Mouse (Mus musculus) liver, embryonic 15.5 days (tissue): ENCODE data around the gene Akr1b10. TPM values are rescaled to one million over a fixed set of nuclear protein-coding genes. Genes with fewer than 3 reads are reported as not detected.

ENCODE experiments used
- ATAC-seq: fragments of 200-750 bp; cut with Nextera tagmentation; 2 replicates; pipeline ENCODE4 v1.8.0; 2017; ENCODE audit warnings: moderate number of reproducible peaks, mild to moderate bottlenecking, moderate library complexity; ENCODE audit not compliant: insufficient read depth
- H3K27ac ChIP-seq: fragments of 300-500 bp; sonication (generic); replicated peaks from 2 replicates; pipeline ENCODE4 v1.5.1; 2015; ENCODE audit warnings: mild to moderate bottlenecking, inconsistent platforms
- H3K27me3 ChIP-seq: fragments of 300-500 bp; sonication (generic); 2 replicates; pipeline ENCODE4 v1.6.1; 2015; ENCODE audit warnings: mild to moderate bottlenecking, inconsistent platforms
- H3K36me3 ChIP-seq: fragments of 300-500 bp; sonication (generic); replicated peaks from 2 replicates; pipeline ENCODE4 v1.6.1; 2015; ENCODE audit warnings: moderate library complexity, mild to moderate bottlenecking, inconsistent platforms
- H3K4me1 ChIP-seq: fragments of 300-500 bp; sonication (generic); replicated peaks from 2 replicates; pipeline ENCODE4 v1.6.1; 2015; ENCODE audit warnings: inconsistent platforms
- H3K4me2 ChIP-seq: fragments of 300-500 bp; sonication (generic); 2 replicates; pipeline ENCODE4 v1.6.1; 2015; ENCODE audit warnings: moderate library complexity, mild to moderate bottlenecking, inconsistent platforms
- H3K4me3 ChIP-seq: fragments of 300-500 bp; sonication (generic); replicated peaks from 2 replicates; pipeline ENCODE4 v1.5.1; 2015; ENCODE audit warnings: mild to moderate bottlenecking, inconsistent platforms
- H3K9ac ChIP-seq: fragments of 300-500 bp; sonication (generic); 2 replicates; pipeline ENCODE4 v1.6.1; 2015; ENCODE audit warnings: moderate library complexity, mild to moderate bottlenecking, inconsistent platforms
- H3K9me3 ChIP-seq: fragments of 300-500 bp; sonication (generic); replicated peaks from 2 replicates; pipeline ENCODE4 v1.6.1; 2016; ENCODE audit warnings: inconsistent platforms
- WGBS: fragments of 180-500 bp; shearing (Covaris S2); methylation state at CpG from one replicate; pipeline ENCODE4 v1.1.7; 2015; ENCODE audit warnings: mixed read lengths; ENCODE audit not compliant: insufficient replicate concordance; 5-methylcytosine and 5-hydroxymethylcytosine counted together
- polyA plus RNA-seq: library from polyadenylated mRNA; unstranded; fragments of >200 nt; fragmentation: Nextera tagmentation; extraction: Ambion mirVana; gene quantifications from 2 replicates; pipeline ENCODE4 v1.2.1, GENCODE M21; 2015

Gene Akr1b10
- polyA plus RNA-seq, result 7.0 and 8.7 TPM in 2 replicates

DNA sequence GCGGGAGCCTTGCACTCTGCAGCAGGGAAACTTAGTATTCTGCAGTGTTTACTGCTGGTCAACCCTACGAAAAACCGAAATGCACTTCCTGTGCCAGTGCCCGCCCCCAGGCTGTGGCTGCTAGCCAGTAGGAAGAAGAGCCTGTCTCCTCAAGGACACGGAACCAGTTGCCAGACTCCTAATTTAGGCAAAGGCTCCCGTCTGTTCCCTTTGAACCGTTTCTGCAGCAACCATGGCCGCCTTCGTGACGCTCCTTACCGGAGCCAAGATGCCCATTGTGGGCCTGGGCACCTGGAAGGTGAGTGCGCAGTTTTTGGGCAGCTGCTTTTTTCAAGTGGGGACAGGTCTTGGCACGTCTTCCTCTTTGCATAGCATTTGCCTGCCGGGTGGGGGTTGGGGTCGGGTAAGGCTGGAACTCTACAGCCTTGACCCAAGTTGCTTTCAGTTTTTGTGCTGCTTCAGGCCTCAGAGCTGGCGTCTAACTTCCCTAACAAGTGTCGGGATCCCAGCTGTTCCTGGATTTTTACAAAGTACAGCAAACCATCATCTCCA is at the start of gene Akr1b10:
Gene Akr1b10 (plus strand): TSS at position 109 of the 552 bp plus-strand sequence.
- under 1% methylated on average over 17 of the region's 17 CpGs for WGBS
- Histone ChIP-seq H3K27me3 (no peaks in the 10 kb centered on the region), H3K4me2 (peak within 1 kb of the TSS; percentile 78), H3K9ac (peak within 1 kb of the TSS; percentile 42), H3K27ac (no peak within 1 kb of the TSS), H3K36me3 (no peaks in the 10 kb centered on the region; the same call in 1 of the 2 replicates), H3K4me1 (peaks cover 14% of the 10 kb centered on the region), H3K9me3 (no peaks in the 10 kb centered on the region), H3K4me3 (peak within 1 kb of the TSS; percentile 62)
- ATAC-seq, result peak; percentile 52

GRCm38 (mm10) chr6:34334673-34335072 is 49.3 kb upstream of the Akr1b10 start:
- Histone ChIP-seq H3K4me3 (no peak overlapping the region), H3K4me1 (no peaks in the 10 kb centered on the region), H3K27me3 (no peaks in the 10 kb centered on the region), H3K36me3 (no peaks in the 10 kb centered on the region), H3K9ac (no peak overlapping the region), H3K4me2 (no peak overlapping the region), H3K9me3 (no peaks in the 10 kb centered on the region), H3K27ac (no peak overlapping the region)
- WGBS, result 61% methylated on average over 5 of the region's 5 CpGs
- ATAC-seq, result no peak

- WGBS, result 48% methylated on average over 2 of the region's 2 CpGs
- Histone ChIP-seq H3K4me1 (no peaks in the 10 kb centered on the region), H3K36me3 (no peaks in the 10 kb centered on the region), H3K27me3 (no peaks in the 10 kb centered on the region), H3K9ac (no peak overlapping the region), H3K27ac (no peak overlapping the region), H3K4me3 (no peak overlapping the region), H3K4me2 (no peak overlapping the region), H3K9me3 (no peaks in the 10 kb centered on the region)
- no peak for ATAC-seq
These were observed 46.2 kb upstream of the Akr1b10 start for GRCm38 (mm10) chr6:34337799-34338198.

- H3K4me3 ChIP-seq, result no peak overlapping the region
- no peaks in the 10 kb centered on the region for H3K36me3 ChIP-seq
- no peak overlapping the region for H3K27ac ChIP-seq
- H3K4me1 ChIP-seq, result 0 out of 2 replicates have a peak, but pooled peaks cover 5% of the 10 kb centered on the region
- H3K9me3 ChIP-seq, result no peaks in the 10 kb centered on the region
- no peak overlapping the region for H3K4me2 ChIP-seq
- ATAC-seq, result no peak
- H3K9ac ChIP-seq, result no peak overlapping the region
- 67% methylated on average over 4 of the region's 4 CpGs for WGBS
- peaks cover 7% of the 10 kb centered on the region; the same call in 1 of the 2 replicates for H3K27me3 ChIP-seq
These were observed 42.0 kb upstream of the Akr1b10 start for GRCm38 (mm10) chr6:34341991-34342390.

DNA sequence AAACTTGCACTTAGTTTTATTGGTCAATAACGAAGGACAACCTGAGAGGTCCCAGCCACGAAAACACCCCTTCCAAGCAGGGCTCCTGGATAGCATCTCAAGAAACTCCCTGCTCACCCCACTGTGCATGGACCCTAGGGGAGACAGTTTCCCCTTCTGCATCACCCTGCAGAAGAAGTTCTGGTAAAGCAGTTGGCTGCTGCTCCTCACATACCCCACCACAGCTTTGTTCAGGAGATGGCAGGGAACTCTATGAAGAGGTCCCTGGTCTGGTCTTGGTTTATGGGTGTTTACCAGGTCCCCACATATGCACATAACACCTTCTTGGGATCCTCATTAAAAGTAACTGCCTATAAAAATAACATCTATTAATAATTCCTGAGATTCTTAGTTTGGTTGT is 41.5 kb upstream of the Akr1b10 start:
- H3K27me3 ChIP-seq, result peaks cover 7% of the 10 kb centered on the region; the same call in 1 of the 2 replicates
- H3K4me2 ChIP-seq, result no peak overlapping the region
- H3K27ac ChIP-seq, result no peak overlapping the region
- H3K4me1 ChIP-seq, result 0 out of 2 replicates have a peak, but pooled peaks cover 5% of the 10 kb centered on the region
- H3K36me3 ChIP-seq, result no peaks in the 10 kb centered on the region
- H3K9me3 ChIP-seq, result no peaks in the 10 kb centered on the region
- no peak overlapping the region for H3K9ac ChIP-seq
- ATAC-seq, result no peak
- no peak overlapping the region for H3K4me3 ChIP-seq
- WGBS, result 64% methylated on average over 2 of the region's 2 CpGs

DNA sequence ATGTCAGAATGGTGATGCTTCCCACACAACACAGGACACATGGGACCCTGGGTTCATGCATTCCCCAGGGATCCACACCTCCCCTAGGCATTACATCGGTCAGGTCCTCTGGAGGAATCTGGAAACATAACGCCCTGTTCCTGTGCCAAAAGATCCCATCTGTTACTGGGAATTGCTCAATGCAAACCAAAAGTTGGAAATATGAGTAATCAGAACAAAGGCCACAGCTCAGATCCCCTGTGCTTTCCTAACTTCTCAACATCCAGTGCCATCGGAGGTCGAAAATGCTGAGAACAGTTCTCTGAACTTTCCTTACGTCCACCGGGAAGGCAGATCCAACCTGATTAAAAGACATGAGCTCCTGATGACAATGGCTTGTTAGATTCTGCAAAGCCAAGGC is 40.6 kb upstream of the Akr1b10 start:
- Histone ChIP-seq H3K4me2 (no peak overlapping the region), H3K27me3 (peaks cover 7% of the 10 kb centered on the region; the same call in 1 of the 2 replicates), H3K4me1 (0 out of 2 replicates have a peak, but pooled peaks cover 5% of the 10 kb centered on the region), H3K4me3 (no peak overlapping the region), H3K36me3 (no peaks in the 10 kb centered on the region), H3K27ac (no peak overlapping the region), H3K9ac (no peak overlapping the region), H3K9me3 (no peaks in the 10 kb centered on the region)
- ATAC-seq, result no peak
- 70% methylated on average over 6 of the region's 6 CpGs for WGBS

DNA sequence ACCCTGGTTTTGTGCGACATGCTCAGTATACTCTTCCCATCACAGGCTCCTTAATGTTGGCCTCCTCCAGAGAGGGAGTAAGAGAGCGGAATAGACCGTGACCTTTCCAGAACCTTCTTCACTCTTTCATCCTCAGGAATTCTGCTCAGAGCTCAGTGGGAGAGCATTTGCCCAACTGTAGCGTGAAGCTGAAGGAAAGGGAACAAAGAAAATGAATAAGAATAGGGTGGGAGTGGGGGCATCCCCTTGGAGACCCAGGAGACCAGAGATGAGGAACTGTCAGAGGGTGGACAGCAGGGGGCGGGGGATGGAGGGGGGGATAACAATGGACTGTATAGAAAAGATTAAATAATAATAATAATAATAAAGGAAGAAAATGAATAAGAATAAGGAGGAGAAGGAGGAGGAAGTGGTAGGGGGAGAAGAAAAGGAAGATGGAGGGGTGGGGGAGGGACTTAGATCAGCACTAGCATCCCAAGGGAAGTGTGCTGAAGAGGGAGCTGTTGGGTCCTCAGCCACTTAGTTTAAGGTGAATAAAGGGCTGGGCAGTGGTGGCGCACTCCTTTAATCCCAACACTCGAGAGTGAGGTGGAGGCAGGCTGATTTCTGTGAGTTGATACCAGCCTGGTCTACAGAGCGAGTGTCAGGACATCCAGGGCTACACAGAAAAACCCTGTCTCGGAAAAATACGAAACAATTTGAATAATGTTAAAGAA is 39.7 kb upstream of the Akr1b10 start:
- WGBS, result 51% methylated on average over 10 of the region's 10 CpGs
- Histone ChIP-seq H3K9me3 (no peaks in the 10 kb centered on the region), H3K36me3 (no peaks in the 10 kb centered on the region), H3K9ac (no peak overlapping the region), H3K4me1 (0 out of 2 replicates have a peak, but pooled peaks cover 5% of the 10 kb centered on the region), H3K27ac (no peak overlapping the region), H3K4me3 (no peak overlapping the region), H3K27me3 (peaks cover 7% of the 10 kb centered on the region; the same call in 1 of the 2 replicates), H3K4me2 (no peak overlapping the region)
- ATAC-seq, result no peak

DNA sequence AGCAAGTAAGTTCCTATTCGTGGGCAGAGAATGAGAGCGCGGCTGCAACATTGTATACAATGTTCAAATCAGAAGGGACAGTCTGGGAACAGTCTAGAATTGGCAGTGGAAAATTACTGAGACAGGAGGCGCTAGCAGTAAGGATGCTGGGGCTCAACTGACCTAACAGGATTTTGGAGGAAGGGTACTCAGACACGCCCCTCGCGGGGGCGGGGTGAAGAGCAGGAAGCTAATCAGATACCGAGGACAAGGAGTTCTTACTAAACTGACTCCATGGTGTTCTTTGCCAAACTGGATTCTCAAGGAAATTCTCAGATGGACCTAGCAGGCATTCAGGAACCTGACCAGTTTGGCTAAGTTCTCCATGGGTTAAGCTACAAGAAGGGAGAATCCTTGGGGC is 39.1 kb upstream of the Akr1b10 start:
- no peaks in the 10 kb centered on the region for H3K9me3 ChIP-seq
- no peak for ATAC-seq
- WGBS, result 19% methylated on average over 9 of the region's 9 CpGs
- H3K4me3 ChIP-seq, result no peak overlapping the region
- no peaks in the 10 kb centered on the region for H3K36me3 ChIP-seq
- no peak overlapping the region for H3K4me2 ChIP-seq
- H3K27ac ChIP-seq, result no peak overlapping the region
- 0 out of 2 replicates have a peak, but pooled peaks cover 5% of the 10 kb centered on the region for H3K4me1 ChIP-seq
- H3K27me3 ChIP-seq, result peaks cover 7% of the 10 kb centered on the region; the same call in 1 of the 2 replicates
- H3K9ac ChIP-seq, result no peak overlapping the region

- Histone ChIP-seq H3K4me2 (no peak overlapping the region), H3K4me1 (0 out of 2 replicates have a peak, but pooled peaks cover 5% of the 10 kb centered on the region), H3K4me3 (no peak overlapping the region), H3K27ac (no peak overlapping the region), H3K9ac (no peak overlapping the region), H3K27me3 (peaks cover 7% of the 10 kb centered on the region; the same call in 1 of the 2 replicates), H3K36me3 (no peaks in the 10 kb centered on the region), H3K9me3 (no peaks in the 10 kb centered on the region)
- ATAC-seq, result no peak
- 42% methylated on average over 14 of the region's 14 CpGs for WGBS
These were observed 37.7 kb upstream of the Akr1b10 start for GRCm38 (mm10) chr6:34346096-34346898.

DNA sequence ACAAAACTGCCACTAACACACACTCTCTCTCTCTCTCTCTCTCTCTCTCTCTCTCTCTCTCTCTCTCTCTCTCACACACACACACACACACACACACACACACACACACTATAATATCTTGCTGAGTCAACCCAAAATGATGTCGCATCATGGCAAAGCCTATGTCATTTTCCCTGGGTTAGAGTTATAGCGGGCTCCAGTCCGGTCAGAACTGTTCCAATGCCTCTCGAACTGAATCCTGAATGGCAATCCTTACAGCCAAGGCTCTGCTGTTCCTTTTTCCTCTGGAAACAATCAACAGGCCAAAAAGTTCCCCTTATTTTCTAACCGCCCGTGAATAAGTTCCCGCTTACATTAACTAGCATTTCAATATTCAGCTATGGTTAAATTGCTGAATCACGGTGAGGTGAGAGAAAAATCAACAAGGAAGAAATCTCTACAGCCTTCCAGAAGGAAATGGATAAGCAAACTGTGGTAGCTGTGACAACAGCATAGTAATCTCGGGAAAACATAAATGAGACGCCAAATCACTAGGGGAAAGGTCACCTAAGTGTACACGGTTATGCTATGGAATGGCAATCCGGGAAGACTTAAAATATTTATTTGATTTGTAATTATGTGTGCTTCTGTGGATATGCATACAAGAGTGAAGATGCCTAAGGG is 33.9 kb upstream of the Akr1b10 start:
- peaks cover 10% of the 10 kb centered on the region; the same call in 1 of the 2 replicates for H3K27me3 ChIP-seq
- H3K27ac ChIP-seq, result no peak overlapping the region
- H3K4me3 ChIP-seq, result no peak overlapping the region
- no peak overlapping the region for H3K4me2 ChIP-seq
- 60% methylated on average over 12 of the region's 12 CpGs for WGBS
- ATAC-seq, result no peak
- H3K9me3 ChIP-seq, result no peaks in the 10 kb centered on the region
- peaks cover 4% of the 10 kb centered on the region; the same call in 1 of the 2 replicates for H3K4me1 ChIP-seq
- H3K36me3 ChIP-seq, result no peaks in the 10 kb centered on the region
- no peak overlapping the region for H3K9ac ChIP-seq
